Mouse (Mus musculus): ENCODE measurements at regions not wholly inside any gene's neighbourhood (a gene's known extent, or its start where the extent isn't known, plus 50 kb on each side); places are given as distances from the start of the nearest gene placed in this dataset.

DNA sequence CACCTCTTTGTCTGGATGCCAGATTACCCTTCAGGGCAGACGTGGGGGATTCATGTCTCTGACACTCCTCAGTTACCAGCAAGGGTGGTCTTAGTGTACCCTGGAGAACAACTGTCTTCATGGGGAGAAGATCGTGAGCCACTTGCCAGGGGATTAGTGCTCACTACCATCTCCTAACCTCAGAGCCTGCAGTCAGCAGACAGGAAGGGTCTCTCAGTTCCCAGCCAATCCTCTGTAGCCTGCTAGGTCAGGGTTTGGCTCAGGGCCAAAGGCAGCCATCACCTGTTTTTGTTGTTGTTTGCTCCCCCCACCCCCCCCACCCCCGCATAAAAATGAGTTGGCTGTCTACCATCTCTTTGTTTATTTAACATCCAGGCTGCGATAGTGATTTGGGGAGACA lies 485.4 kb upstream of the Zmiz1 start:
- no peak for ATAC-seq (ENCODE audit: extremely low read depth, insufficient number of reproducible peaks, low FRiP score, poor library complexity, severe bottlenecking)

- no peak for ATAC-seq (ENCODE audit: extremely low read depth, insufficient number of reproducible peaks, low FRiP score, poor library complexity, severe bottlenecking)
Measured at GRCm38 (mm10) chr14:24982489-24982888, 476.5 kb upstream of the Zmiz1 start.

GRCm38 (mm10) chr14:24983279-24983678 lies 475.7 kb upstream of the Zmiz1 start:
- ATAC-seq (ENCODE audit: extremely low read depth, insufficient number of reproducible peaks, low FRiP score, poor library complexity, severe bottlenecking): no peak

- ATAC-seq (ENCODE audit: extremely low read depth, insufficient number of reproducible peaks, low FRiP score, poor library complexity, severe bottlenecking): no peak
Measured at GRCm38 (mm10) chr14:24985806-24986359, 473.1 kb upstream of the Zmiz1 start.

DNA sequence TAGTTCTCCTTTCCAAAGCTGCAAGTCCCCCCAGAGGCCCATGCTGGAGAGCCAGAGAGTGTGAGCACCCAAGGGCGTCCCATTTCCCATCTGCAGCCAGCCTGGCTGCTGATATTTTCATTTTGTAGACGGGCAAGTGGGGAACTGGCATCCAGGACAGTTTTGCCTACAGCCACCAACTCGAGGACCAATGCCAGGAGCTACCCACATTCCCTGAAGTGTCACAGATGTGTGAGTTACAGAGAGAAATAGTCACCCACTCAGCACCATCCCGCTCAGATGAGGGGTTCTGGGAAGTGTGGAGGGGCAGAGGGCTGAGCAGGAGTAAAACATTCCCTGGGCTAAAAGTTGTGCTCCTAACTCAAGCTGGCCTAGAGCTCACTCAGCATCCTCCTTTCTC lies 472.6 kb upstream of the Zmiz1 start:
- no peak for ATAC-seq (ENCODE audit: extremely low read depth, insufficient number of reproducible peaks, low FRiP score, poor library complexity, severe bottlenecking)

DNA sequence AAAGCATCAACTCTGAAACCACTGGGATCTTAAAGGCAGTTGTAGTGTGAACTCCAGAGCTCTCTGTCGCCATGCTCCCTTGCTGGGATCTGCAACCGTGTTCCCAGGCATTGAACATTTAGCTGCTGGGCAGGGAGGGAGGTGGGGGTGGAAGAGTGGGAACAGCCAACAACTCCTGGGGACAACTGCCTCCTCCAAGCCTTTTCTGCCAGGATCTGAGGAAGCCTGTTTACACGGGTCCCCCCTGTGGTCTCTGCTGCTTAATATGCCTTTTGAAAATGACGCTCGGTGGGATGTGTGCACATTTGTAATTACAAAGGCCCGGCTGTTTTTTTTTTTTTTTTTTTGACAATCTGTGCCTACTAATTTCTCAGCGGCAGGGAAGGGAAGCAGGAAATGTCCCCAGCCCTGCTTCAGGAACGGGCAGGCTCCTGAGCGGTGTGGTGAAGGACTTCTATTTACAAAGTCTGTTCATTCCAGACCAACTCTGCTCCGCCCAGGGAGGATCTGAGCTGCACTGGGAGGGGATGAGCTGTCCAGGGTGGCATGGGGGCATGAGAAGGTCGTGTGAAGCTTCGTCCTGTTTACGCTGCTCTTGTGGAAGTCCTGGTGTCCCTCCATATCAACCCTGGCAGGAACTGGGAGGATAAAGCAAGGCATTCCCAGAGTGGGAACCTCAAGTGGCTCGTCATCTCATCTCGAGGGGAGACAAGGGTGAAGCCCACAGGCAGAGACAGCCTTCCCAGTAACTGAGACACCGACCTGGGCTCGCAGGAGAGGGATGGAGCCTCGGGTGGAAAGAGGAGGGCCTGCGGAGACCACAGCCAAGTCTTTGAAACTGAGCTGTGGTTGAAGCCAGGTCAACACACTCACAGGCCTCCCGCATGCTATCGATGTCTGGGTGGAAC lies 465.0 kb upstream of the Zmiz1 start:
- no peak for ATAC-seq (ENCODE audit: extremely low read depth, insufficient number of reproducible peaks, low FRiP score, poor library complexity, severe bottlenecking)

GRCm38 (mm10) chr14:24995226-24995625 lies 463.8 kb upstream of the Zmiz1 start:
- ATAC-seq (ENCODE audit: extremely low read depth, insufficient number of reproducible peaks, low FRiP score, poor library complexity, severe bottlenecking): no peak

- ATAC-seq (ENCODE audit: extremely low read depth, insufficient number of reproducible peaks, low FRiP score, poor library complexity, severe bottlenecking): no peak
Measured at GRCm38 (mm10) chr14:24997786-24998509, 461.0 kb upstream of the Zmiz1 start.

GRCm38 (mm10) chr14:24999008-24999572 lies 459.9 kb upstream of the Zmiz1 start:
- ATAC-seq (ENCODE audit: extremely low read depth, insufficient number of reproducible peaks, low FRiP score, poor library complexity, severe bottlenecking): no peak

GRCm38 (mm10) chr14:25005241-25005946 lies 453.6 kb upstream of the Zmiz1 start:
- no peak for ATAC-seq (ENCODE audit: extremely low read depth, insufficient number of reproducible peaks, low FRiP score, poor library complexity, severe bottlenecking)

- no peak for ATAC-seq (ENCODE audit: extremely low read depth, insufficient number of reproducible peaks, low FRiP score, poor library complexity, severe bottlenecking)
Measured at GRCm38 (mm10) chr14:25011926-25012325, 447.1 kb upstream of the Zmiz1 start.

DNA sequence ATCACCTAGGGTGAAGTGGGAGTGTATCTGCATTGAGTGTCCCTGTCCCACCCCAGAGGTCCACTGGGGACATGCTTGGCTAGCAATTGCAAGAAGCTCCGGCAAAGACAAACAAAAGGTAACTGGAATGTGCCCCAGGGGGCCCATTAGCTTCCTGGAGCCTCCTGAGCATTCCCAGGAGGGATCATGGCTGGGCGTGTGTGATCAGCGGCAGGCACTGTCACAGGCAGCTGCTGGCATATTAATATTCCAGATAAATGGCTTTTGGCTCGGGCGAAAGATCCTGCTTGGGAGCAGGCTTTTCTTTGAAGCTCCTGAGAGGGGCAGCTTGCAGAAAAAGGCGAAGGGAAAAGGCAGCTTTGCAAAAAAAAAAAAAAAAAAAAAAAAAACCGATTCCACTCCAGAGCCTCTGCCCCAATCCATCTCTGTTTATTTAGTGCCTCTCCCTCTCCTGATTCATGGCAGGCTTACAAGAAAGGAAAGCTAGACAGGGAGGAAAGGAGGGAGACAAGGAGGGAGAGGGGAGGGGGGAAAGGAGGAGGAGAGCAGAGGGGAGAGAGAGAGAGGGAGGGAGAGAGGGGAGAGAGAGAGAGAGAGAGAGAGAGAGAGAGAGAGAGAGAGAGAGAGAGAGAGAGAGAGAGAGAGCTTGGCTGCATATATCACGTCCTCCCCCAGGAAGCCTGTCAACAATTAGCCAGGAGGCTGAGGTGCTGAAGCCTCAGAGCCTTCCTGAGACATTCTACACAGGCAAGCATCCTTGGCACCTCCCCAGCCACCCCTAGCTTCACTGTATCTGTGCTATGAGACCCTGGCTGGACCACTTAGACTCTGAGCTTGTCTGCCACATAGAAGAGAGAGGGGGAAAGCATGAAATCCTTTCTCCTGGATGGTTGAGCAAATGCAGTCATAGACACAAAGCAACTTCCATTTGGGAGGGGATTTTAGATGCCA lies 443.4 kb upstream of the Zmiz1 start:
- ATAC-seq (ENCODE audit: extremely low read depth, insufficient number of reproducible peaks, low FRiP score, poor library complexity, severe bottlenecking): no peak

DNA sequence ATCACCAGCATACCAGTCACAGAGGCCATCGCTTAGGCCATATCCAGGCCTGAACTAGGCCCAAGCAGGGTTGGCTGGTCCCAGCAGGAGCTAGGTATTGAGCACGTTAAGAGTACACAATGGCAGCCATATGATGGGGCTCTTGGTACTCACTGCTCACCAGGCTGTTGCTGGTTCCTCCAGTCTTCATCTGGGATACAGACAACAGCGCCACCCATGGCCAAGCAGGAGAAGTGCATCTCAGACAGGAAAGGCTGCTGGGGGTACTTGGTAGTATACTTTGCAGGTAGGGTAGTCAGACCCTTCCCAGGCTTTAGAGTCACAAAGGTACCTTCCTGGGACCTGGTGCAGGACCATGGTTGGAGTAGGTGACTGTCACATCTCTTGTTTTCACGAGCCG lies 441.1 kb upstream of the Zmiz1 start:
- no peak for ATAC-seq (ENCODE audit: extremely low read depth, insufficient number of reproducible peaks, low FRiP score, poor library complexity, severe bottlenecking)

DNA sequence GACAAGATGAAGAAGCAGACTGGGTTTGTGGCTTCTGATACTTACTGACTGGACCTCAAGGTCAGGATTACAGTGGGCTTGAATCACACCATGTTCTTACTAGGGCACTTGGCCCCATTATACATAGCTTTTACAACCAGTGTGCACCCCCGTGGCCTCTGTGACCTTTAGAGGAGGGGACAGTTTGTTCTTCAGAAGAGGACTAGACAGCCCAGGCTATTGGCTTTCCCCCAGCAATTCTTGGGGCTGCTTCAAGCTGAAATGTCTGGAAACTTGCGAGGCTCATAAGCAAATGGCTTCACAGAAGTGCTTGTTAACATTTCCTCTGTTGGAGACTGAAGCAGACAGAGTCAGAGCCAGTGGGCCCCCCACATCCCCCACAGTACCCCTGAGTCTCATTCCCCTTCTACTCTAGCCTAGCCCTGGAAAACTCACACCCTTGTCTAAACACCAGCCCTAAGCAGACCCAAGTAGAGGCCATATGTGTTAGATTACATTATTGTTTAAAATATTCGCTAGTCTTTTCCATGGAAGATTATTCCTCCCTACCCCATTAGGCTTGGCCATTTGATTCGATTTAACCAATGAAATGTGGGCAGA lies 439.6 kb upstream of the Zmiz1 start:
- ATAC-seq (ENCODE audit: extremely low read depth, insufficient number of reproducible peaks, low FRiP score, poor library complexity, severe bottlenecking): no peak

DNA sequence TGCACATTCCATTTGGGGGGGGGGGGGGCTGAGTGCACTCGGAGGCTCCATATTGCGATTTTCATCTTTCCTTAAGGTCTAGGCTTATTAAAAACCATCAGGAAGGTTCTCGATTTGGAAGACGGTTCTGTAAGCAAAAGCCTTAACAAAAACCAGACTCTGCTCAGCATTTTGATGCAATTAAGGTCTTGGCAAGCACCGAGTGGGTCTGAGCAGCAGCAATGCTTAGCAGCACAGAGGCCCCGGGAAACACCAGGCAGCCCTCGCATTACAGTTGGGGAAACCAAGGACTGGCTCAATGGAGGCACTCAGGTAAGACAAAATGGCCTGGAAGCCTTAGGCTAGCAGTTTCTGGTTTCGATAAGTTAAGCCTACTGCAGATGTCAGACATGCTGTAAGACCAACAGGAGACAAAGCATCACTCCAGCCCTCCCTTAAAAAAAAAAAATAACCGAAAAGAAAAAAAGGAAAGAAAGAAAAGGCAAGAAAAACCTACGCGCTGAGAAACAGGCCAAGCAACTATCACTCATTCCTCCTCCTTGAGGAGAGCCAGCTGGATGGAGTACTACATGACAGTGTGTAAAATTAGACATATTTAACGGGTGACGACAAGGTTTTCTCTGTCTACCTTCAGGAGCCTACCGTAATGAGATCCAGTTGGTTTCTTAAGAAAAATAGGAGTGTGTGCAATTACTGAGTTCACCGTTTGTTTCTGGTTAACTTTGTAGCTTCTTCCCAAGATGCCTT lies 436.3 kb upstream of the Zmiz1 start:
- no peak for ATAC-seq (ENCODE audit: extremely low read depth, insufficient number of reproducible peaks, low FRiP score, poor library complexity, severe bottlenecking)

DNA sequence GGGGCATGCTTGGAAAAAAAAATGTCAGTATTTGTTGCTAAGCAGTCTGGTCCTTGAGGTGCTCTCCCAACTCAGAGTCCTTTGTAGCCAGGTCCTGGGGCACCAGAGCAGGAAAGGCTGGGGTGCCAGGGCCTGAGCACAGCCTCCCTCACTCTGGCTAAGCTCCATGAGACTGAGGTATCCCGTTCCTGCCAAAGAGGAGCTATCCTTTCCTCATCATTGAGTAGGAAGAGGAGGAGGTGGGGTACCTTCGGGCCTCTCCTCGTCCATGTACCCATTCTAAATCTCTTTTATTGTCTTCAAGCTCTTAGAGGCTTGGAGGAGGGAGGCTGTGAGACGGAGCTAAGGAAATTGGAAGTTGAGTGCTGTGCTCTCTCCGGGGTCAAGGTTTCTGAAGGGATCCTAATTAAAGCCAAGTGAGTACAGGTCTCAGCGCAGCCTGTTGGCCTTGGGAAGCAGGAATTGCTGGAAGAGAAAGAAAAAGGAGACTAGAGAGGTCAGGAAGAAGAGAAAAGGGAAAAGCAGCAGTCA lies 435.6 kb upstream of the Zmiz1 start:
- ATAC-seq (ENCODE audit: extremely low read depth, insufficient number of reproducible peaks, low FRiP score, poor library complexity, severe bottlenecking): no peak

GRCm38 (mm10) chr14:25025074-25025473 lies 433.9 kb upstream of the Zmiz1 start:
- no peak for ATAC-seq (ENCODE audit: extremely low read depth, insufficient number of reproducible peaks, low FRiP score, poor library complexity, severe bottlenecking)
